Mouse (Mus musculus) brain, embryonic 14.5 days (tissue): ENCODE data around the gene Pnkd.

Source experiments
- CTCF ChIP-seq: fragments of 200-500 bp; IDR thresholded peaks from 2 replicates; pipeline ENCODE4 v1.5.1; 2012; ENCODE audit warnings: inconsistent platforms, mild to moderate bottlenecking, moderate library complexity, borderline replicate concordance; ENCODE audit not compliant: insufficient read depth, insufficient read length; ENCODE audit errors: extremely low read depth
- POLR2A ChIP-seq: fragments of 200-500 bp; IDR thresholded peaks from 2 replicates; pipeline ENCODE4 v1.6.1; 2012; ENCODE audit warnings: mild to moderate bottlenecking, inconsistent platforms, borderline replicate concordance; ENCODE audit not compliant: poor library complexity, insufficient read depth, insufficient read length, severe bottlenecking; ENCODE audit errors: extremely low read depth

DNA sequence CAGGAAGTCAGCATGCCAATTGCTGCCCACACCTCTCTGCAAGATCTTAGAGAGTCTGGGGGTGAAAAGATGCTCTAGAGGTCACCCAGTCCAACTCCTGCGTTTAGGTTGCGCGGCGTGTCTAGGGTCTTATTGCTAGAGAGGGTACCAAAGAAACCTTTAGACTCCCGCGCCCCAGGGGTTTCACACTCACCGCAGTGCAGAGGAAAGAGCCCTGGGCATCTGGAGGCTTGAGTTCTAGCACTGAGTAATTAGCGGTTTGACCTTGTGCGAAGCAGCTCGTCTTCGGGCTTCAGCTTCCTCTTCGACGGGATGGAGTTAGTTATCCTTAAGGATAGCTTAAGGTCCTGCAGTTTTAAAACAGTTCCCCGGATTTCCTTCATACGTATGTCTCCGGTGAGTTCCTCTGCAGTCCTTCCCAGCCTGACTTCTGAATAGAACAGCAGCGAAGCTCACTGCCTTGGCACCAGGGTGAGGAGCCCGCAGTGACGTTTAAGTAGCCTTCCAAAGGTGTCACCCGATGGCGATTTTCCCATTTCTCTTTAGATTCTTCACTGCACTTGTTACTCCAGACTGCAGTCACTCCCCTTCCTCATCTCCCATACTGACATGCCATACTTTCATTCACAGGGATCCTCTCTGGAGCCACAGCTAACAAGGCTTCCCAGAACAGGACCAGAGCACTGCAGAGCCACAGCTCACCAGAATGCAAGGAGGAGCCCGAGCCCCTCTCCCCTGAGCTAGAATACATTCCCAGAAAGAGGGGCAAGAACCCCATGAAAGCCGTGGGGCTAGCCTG, 681 bp downstream of the Pnkd start:
- TF ChIP-seq CTCF (no peak), POLR2A (no peak)
